Mouse (Mus musculus) small intestine, adult 2 months (tissue): ENCODE data around the gene Oxtr.

ENCODE experiments used
- CTCF ChIP-seq: fragments of 200-500 bp; IDR thresholded peaks from 2 replicates; pipeline ENCODE4 v1.5.1; 2012; ENCODE audit warnings: low read depth, mild to moderate bottlenecking, control low read depth, inconsistent platforms, low read length, moderate library complexity, mixed read lengths; ENCODE audit not compliant: insufficient replicate concordance, insufficient read length; ENCODE audit errors: extremely low read depth
- POLR2A ChIP-seq: fragments of 200-500 bp; IDR thresholded peaks from 2 replicates; pipeline ENCODE4 v1.6.1; 2012; ENCODE audit warnings: low read depth, mild to moderate bottlenecking, control low read depth, inconsistent platforms, low read length, moderate library complexity

DNA sequence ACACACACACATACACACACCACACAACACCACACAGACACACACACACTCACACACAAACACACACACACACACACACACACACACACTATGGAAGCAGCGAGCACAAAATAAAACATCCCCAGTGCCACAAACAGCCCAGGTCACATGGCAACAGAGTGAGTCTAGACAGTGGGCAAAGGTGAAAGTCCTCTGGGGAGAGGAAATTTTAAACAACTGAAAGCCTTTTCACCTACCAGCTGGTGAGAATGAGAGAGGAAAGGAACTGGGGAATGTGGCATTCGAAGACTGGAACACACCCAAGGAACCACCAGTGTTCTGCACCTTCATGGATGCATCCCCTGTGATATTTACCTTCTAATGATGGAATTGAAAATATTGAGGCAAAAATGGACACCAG, 9.7 kb upstream of the Oxtr start:
- TF ChIP-seq CTCF (no peak), POLR2A (no peak)
